Mouse (Mus musculus): Measurements from ENCODE around the gene Cdcp2. TPM values are rescaled to one million over a fixed set of nuclear protein-coding genes. Genes with fewer than 3 reads are reported as not detected.

Gene Cdcp2
- polyA plus RNA-seq, 1 experiment from 2014 or later, result not detected

GRCm38 (mm10) chr4:107119056-107119455 lies 22.4 kb downstream of the Cdcp2 start:
- peaks cover 3% of the 10 kb centered on the region; the same call in 1 of the 2 replicates for H3K27me3 ChIP-seq
- no peak overlapping the region for H3K27ac ChIP-seq
- DNase-seq, result no peak
- ATAC-seq (ENCODE audit: low read depth), result no peak
- no peak overlapping the region for H3K4me3 ChIP-seq (replicated peaks)
- peaks cover 18% of the 10 kb centered on the region for H3K4me1 ChIP-seq (replicated peaks)
- no peak overlapping the region for H3K9ac ChIP-seq
- no peaks in the 10 kb centered on the region for H3K9me3 ChIP-seq (replicated peaks)
- no peak overlapping the region for H3K4me2 ChIP-seq
- H3K36me3 ChIP-seq, result no peaks in the 10 kb centered on the region
- 50% methylated on average over 4 of the region's 4 CpGs for WGBS (ENCODE audit: insufficient replicate concordance)

- Histone ChIP-seq H3K36me3 (no peaks in the 10 kb centered on the region), H3K27me3 (peaks cover 3% of the 10 kb centered on the region; the same call in 1 of the 2 replicates), H3K9me3 (replicated peaks) (no peaks in the 10 kb centered on the region), H3K4me1 (replicated peaks) (peaks cover 18% of the 10 kb centered on the region), H3K9ac (no peak overlapping the region), H3K4me2 (no peak overlapping the region), H3K4me3 (replicated peaks) (no peak overlapping the region), H3K27ac (no peak overlapping the region)
- no peak for DNase-seq
- no peak for ATAC-seq (ENCODE audit: low read depth)
- WGBS (ENCODE audit: insufficient replicate concordance), result 83% methylated on average over 6 of the region's 6 CpGs
These were observed 24.0 kb downstream of the Cdcp2 start for GRCm38 (mm10) chr4:107120676-107121075.

GRCm38 (mm10) chr4:107121165-107121943 lies 24.7 kb downstream of the Cdcp2 start:
- Histone ChIP-seq H3K27ac (no peak overlapping the region), H3K9ac (no peak overlapping the region), H3K4me1 (replicated peaks) (peaks cover 18% of the 10 kb centered on the region), H3K9me3 (replicated peaks) (no peaks in the 10 kb centered on the region), H3K4me3 (replicated peaks) (no peak overlapping the region), H3K27me3 (peaks cover 3% of the 10 kb centered on the region; the same call in 1 of the 2 replicates), H3K36me3 (no peaks in the 10 kb centered on the region), H3K4me2 (no peak overlapping the region)
- 58% methylated on average over 12 of the region's 12 CpGs for WGBS (ENCODE audit: insufficient replicate concordance)
- DNase-seq, result no peak
- ATAC-seq (ENCODE audit: low read depth), result no peak

GRCm38 (mm10) chr4:107124376-107124775 lies 27.7 kb downstream of the Cdcp2 start:
- Histone ChIP-seq H3K4me2 (no peak overlapping the region), H3K4me3 (replicated peaks) (no peak overlapping the region), H3K27me3 (peaks cover 3% of the 10 kb centered on the region; the same call in 1 of the 2 replicates), H3K4me1 (replicated peaks) (peaks cover 18% of the 10 kb centered on the region), H3K36me3 (no peaks in the 10 kb centered on the region), H3K9ac (no peak overlapping the region), H3K9me3 (replicated peaks) (no peaks in the 10 kb centered on the region), H3K27ac (no peak overlapping the region)
- ATAC-seq (ENCODE audit: low read depth), result no peak
- DNase-seq, result no peak
- WGBS (ENCODE audit: insufficient replicate concordance), result 51% methylated on average over 7 of the region's 7 CpGs

- WGBS (ENCODE audit: insufficient replicate concordance), result 50% methylated on average over 5 of the region's 5 CpGs
- no peak for DNase-seq
- no peak overlapping the region for H3K9ac ChIP-seq
- peaks cover 3% of the 10 kb centered on the region; the same call in 1 of the 2 replicates for H3K27me3 ChIP-seq
- no peaks in the 10 kb centered on the region for H3K9me3 ChIP-seq (replicated peaks)
- ATAC-seq (ENCODE audit: low read depth), result no peak
- H3K27ac ChIP-seq, result no peak overlapping the region
- no peak overlapping the region for H3K4me3 ChIP-seq (replicated peaks)
- H3K4me1 ChIP-seq (replicated peaks), result peaks cover 18% of the 10 kb centered on the region
- no peak overlapping the region for H3K4me2 ChIP-seq
- no peaks in the 10 kb centered on the region for H3K36me3 ChIP-seq
These were observed 28.4 kb downstream of the Cdcp2 start for GRCm38 (mm10) chr4:107125101-107125500.

- no peaks in the 10 kb centered on the region for H3K36me3 ChIP-seq
- peaks cover 3% of the 10 kb centered on the region; the same call in 1 of the 2 replicates for H3K27me3 ChIP-seq
- H3K9ac ChIP-seq, result no peak overlapping the region
- DNase-seq, result no peak
- H3K4me2 ChIP-seq, result no peak overlapping the region
- 54% methylated on average over 10 of the region's 10 CpGs for WGBS (ENCODE audit: insufficient replicate concordance)
- H3K27ac ChIP-seq, result no peak overlapping the region
- no peak for ATAC-seq (ENCODE audit: low read depth)
- H3K9me3 ChIP-seq (replicated peaks), result no peaks in the 10 kb centered on the region
- H3K4me1 ChIP-seq (replicated peaks), result peaks cover 14% of the 10 kb centered on the region
- no peak overlapping the region for H3K4me3 ChIP-seq (replicated peaks)
These were observed 29.7 kb downstream of the Cdcp2 start for GRCm38 (mm10) chr4:107126389-107126788.

- H3K9ac ChIP-seq, result no peak overlapping the region
- no peak overlapping the region for H3K27ac ChIP-seq
- no peak overlapping the region for H3K4me3 ChIP-seq (replicated peaks)
- 61% methylated on average over 13 of the region's 13 CpGs for WGBS (ENCODE audit: insufficient replicate concordance)
- H3K4me2 ChIP-seq, result no peak overlapping the region
- peaks cover 3% of the 10 kb centered on the region; the same call in 1 of the 2 replicates for H3K27me3 ChIP-seq
- no peaks in the 10 kb centered on the region for H3K9me3 ChIP-seq (replicated peaks)
- no peak for ATAC-seq (ENCODE audit: low read depth)
- H3K36me3 ChIP-seq, result no peaks in the 10 kb centered on the region
- H3K4me1 ChIP-seq (replicated peaks), result peaks cover 8% of the 10 kb centered on the region
- DNase-seq, result no peak
These were observed 30.3 kb downstream of the Cdcp2 start for GRCm38 (mm10) chr4:107126891-107127524.

- Histone ChIP-seq H3K27ac (no peak overlapping the region), H3K4me1 (replicated peaks) (no peaks in the 10 kb centered on the region), H3K36me3 (no peaks in the 10 kb centered on the region), H3K4me3 (replicated peaks) (no peak overlapping the region), H3K27me3 (peaks cover 3% of the 10 kb centered on the region; the same call in 1 of the 2 replicates), H3K9me3 (replicated peaks) (no peaks in the 10 kb centered on the region), H3K4me2 (no peak overlapping the region), H3K9ac (no peak overlapping the region)
- WGBS (ENCODE audit: insufficient replicate concordance), result 63% methylated on average over 13 of the region's 13 CpGs
- ATAC-seq (ENCODE audit: low read depth) (no peak), DNase-seq (no peak)
These were observed 31.4 kb downstream of the Cdcp2 start for GRCm38 (mm10) chr4:107127901-107128669.

GRCm38 (mm10) chr4:107129373-107129772 lies 32.7 kb downstream of the Cdcp2 start:
- DNase-seq (no peak), ATAC-seq (ENCODE audit: low read depth) (no peak)
- H3K4me2 ChIP-seq, result no peak overlapping the region
- H3K36me3 ChIP-seq, result no peaks in the 10 kb centered on the region
- no peaks in the 10 kb centered on the region for H3K4me1 ChIP-seq (replicated peaks)
- 68% methylated on average over 8 of the region's 8 CpGs for WGBS (ENCODE audit: insufficient replicate concordance)
- H3K4me3 ChIP-seq (replicated peaks), result no peak overlapping the region
- H3K27me3 ChIP-seq, result no peaks in the 10 kb centered on the region
- no peak overlapping the region for H3K27ac ChIP-seq
- H3K9ac ChIP-seq, result no peak overlapping the region
- H3K9me3 ChIP-seq (replicated peaks), result no peaks in the 10 kb centered on the region

- Histone ChIP-seq H3K4me1 (replicated peaks) (peaks cover 4% of the 10 kb centered on the region; the same call in 1 of the 2 replicates), H3K36me3 (no peaks in the 10 kb centered on the region), H3K27ac (no peak overlapping the region), H3K27me3 (no peaks in the 10 kb centered on the region), H3K4me2 (no peak overlapping the region), H3K9me3 (replicated peaks) (no peaks in the 10 kb centered on the region), H3K4me3 (replicated peaks) (no peak overlapping the region), H3K9ac (no peak overlapping the region)
- no peak for DNase-seq
- 20% methylated on average over 9 of the region's 9 CpGs for WGBS (ENCODE audit: insufficient replicate concordance)
- ATAC-seq (ENCODE audit: low read depth), result no peak
These were observed 33.8 kb downstream of the Cdcp2 start for GRCm38 (mm10) chr4:107130534-107130933.

- WGBS (ENCODE audit: insufficient replicate concordance), result 65% methylated on average over 3 of the region's 3 CpGs
- Histone ChIP-seq H3K9me3 (replicated peaks) (no peaks in the 10 kb centered on the region), H3K27me3 (no peaks in the 10 kb centered on the region)
These were observed 38.2 kb downstream of the Cdcp2 start for GRCm38 (mm10) chr4:107134891-107135290.

More at GRCm38 (mm10) chr4:107134891-107135290, 38.2 kb downstream of the Cdcp2 start:
- H3K4me3 ChIP-seq (replicated peaks), result no peak overlapping the region
- no peak overlapping the region for H3K4me2 ChIP-seq
- no peak for ATAC-seq (ENCODE audit: low read depth)
- DNase-seq, result no peak
- H3K36me3 ChIP-seq, result peaks cover 9% of the 10 kb centered on the region
- no peak overlapping the region for H3K9ac ChIP-seq
- H3K4me1 ChIP-seq (replicated peaks), result peaks cover 4% of the 10 kb centered on the region; the same call in 1 of the 2 replicates
- no peak overlapping the region for H3K27ac ChIP-seq

All from liver, embryonic 13.5 days (tissue).